Mouse (Mus musculus) c-Kit-positive CD71-positive TER-119-positive erythroid progenitor cells, embryonic 14.5 days (primary cell): ENCODE data around the gene Lypd3.
"Not testable (repeated sequence)": the region's sequence is repeated elsewhere in the genome, so short reads cannot be mapped to it uniquely, and the experiment has no call there.

Experiments
- DNase-seq: peaks from one replicate; pipeline ENCODE4 v3.0.0-alpha.2; 2013; ENCODE audit warnings: low spot score

The Lypd3 gene

GRCm38 (mm10) chr7:24662575-24662974 is 26.2 kb downstream of the Lypd3 start:
- peak; percentile 71 for DNase-seq

GRCm38 (mm10) chr7:24664301-24664700 is 28.0 kb downstream of the Lypd3 start:
- DNase-seq, result no peak

- DNase-seq, result no peak
Observed at GRCm38 (mm10) chr7:24664959-24665358, 28.6 kb downstream of the Lypd3 start.

GRCm38 (mm10) chr7:24671944-24672439 is 35.6 kb downstream of the Lypd3 start:
- no peak for DNase-seq

- DNase-seq, result no peak
Observed at GRCm38 (mm10) chr7:24676575-24676974, 40.2 kb downstream of the Lypd3 start, which contains the start of gene Tex101. TSS of gene Tex101 (minus strand) at chr7:24676675.

GRCm38 (mm10) chr7:24684121-24684520 is 47.8 kb downstream of the Lypd3 start:
- DNase-seq, result not testable (repeated sequence)

GRCm38 (mm10) chr7:24687519-24687918 is 51.2 kb downstream of the Lypd3 start:
- not testable (repeated sequence) for DNase-seq
